Mouse (Mus musculus) limb, embryonic 10.5 days (tissue): ENCODE data around the gene Ccdc170. TPM values are rescaled to one million over a fixed set of nuclear protein-coding genes. Genes with fewer than 3 reads are reported as not detected.

Source experiments
- DNase-seq: peaks from one replicate; pipeline ENCODE4 v3.0.0-alpha.2; 2017; ENCODE audit warnings: low spot score
- H3K27ac ChIP-seq: fragments of 300-500 bp; sonication (generic); 2 replicates; pipeline ENCODE4 v1.5.1; 2016; ENCODE audit warnings: mild to moderate bottlenecking
- H3K27me3 ChIP-seq: fragments of 300-500 bp; sonication (generic); 2 replicates; pipeline ENCODE4 v1.6.1; 2016; ENCODE audit warnings: low read depth, mild to moderate bottlenecking; ENCODE audit not compliant: poor library complexity, severe bottlenecking
- H3K36me3 ChIP-seq: fragments of 300-500 bp; sonication (generic); 2 replicates; pipeline ENCODE4 v1.6.1; 2016; ENCODE audit warnings: mild to moderate bottlenecking, moderate library complexity
- H3K4me1 ChIP-seq: fragments of 300-500 bp; sonication (generic); 2 replicates; pipeline ENCODE4 v1.6.1; 2016
- H3K4me3 ChIP-seq: fragments of 300-500 bp; sonication (generic); 2 replicates; pipeline ENCODE4 v1.5.1; 2016; ENCODE audit warnings: mild to moderate bottlenecking, moderate library complexity
- H3K9me3 ChIP-seq: fragments of 300-500 bp; sonication (generic); replicated peaks from 2 replicates; pipeline ENCODE4 v1.6.1; 2016; ENCODE audit warnings: mild to moderate bottlenecking
- WGBS: fragments of 180-500 bp; shearing (Covaris S2); methylation state at CpG from one replicate; pipeline ENCODE4 v1.1.7; 2016; 5-methylcytosine and 5-hydroxymethylcytosine counted together
- polyA plus RNA-seq: library from polyadenylated mRNA; unstranded; fragments of >200 nt; fragmentation: Nextera tagmentation; extraction: Ambion mirVana; gene quantifications from 2 replicates; pipeline ENCODE4 v1.2.1, GENCODE M21; 2016

Gene Ccdc170
- polyA plus RNA-seq, 1 experiment from 2014 or later = 0.09 TPM

DNA sequence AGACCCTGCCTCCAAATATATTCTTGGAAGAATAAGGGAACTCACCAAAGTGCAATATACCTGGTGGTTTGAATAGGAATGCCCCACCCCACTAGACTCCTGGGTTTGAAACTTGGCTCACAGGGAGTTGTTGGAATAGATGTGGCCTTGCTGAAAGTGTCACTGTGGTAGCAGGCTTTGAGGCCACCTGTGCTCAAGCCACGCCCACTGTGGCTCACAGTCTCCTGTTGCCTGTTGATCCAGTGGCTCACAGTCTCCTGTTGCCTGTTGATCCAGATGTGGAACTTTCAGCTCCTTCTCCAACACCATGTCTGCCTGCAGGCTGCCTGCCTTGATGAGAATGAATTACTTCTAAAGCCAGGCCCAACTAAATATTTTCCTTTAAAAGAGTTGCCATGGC is 1.5 kb downstream of the Ccdc170 start:
- no peaks in the 10 kb centered on the region for H3K36me3 ChIP-seq
- DNase-seq = no peak
- WGBS = 91% methylated on average over 1 of the region's 1 CpGs
- no peaks in the 10 kb centered on the region for H3K9me3 ChIP-seq
- H3K27ac ChIP-seq = no peak overlapping the region
- H3K4me1 ChIP-seq = peaks cover 22% of the 10 kb centered on the region
- H3K27me3 ChIP-seq = no peaks in the 10 kb centered on the region
- H3K4me3 ChIP-seq = no peak overlapping the region

DNA sequence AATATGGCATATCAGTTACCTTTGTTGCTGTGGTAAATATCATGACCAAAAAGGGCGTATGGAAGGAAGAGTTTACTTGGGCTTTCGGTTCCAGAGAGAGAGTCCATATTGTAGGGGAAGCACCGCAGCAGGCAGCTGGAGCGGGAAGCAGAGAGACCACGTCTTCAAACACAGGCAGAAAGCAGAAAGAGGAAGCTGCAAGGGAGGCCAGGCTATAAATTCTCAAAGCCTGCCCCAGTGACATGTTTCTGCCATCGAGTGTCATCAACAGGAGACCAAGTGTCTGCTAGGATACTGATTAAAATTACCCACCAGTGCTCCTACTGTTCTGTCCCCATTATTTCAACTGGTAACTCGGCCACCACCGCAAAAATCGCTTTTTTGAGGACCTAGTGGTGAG is 2.7 kb downstream of the Ccdc170 start:
- H3K27me3 ChIP-seq = no peaks in the 10 kb centered on the region
- H3K27ac ChIP-seq = no peak overlapping the region
- H3K9me3 ChIP-seq = no peaks in the 10 kb centered on the region
- no peak for DNase-seq
- no peak overlapping the region for H3K4me3 ChIP-seq
- H3K4me1 ChIP-seq = peaks cover 22% of the 10 kb centered on the region
- WGBS = 73% methylated on average over 9 of the region's 9 CpGs
- no peaks in the 10 kb centered on the region for H3K36me3 ChIP-seq

DNA sequence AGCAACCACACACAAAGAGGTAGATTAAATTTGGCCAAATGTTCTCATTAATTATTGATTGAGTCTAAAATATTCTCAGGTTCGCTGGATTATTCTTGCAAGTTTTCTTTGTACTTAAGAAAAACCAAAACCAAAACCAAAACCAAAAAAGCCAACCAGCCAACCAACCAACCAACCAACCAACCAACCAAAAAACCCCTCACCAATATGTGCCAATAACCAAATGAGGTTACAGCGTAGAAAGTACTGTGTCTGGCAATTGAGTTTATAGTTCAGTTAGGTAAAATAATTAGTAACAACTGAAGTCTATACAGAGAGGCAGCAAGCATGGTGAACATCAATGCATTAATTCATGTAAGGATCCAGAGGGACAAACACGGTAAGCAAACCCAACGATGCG is 7.6 kb downstream of the Ccdc170 start:
- H3K9me3 ChIP-seq = no peaks in the 10 kb centered on the region
- no peaks in the 10 kb centered on the region for H3K4me1 ChIP-seq
- no peak overlapping the region for H3K4me3 ChIP-seq
- no peak for DNase-seq
- H3K27me3 ChIP-seq = no peaks in the 10 kb centered on the region
- no peaks in the 10 kb centered on the region for H3K36me3 ChIP-seq
- H3K27ac ChIP-seq = no peak overlapping the region
- 82% methylated on average over 5 of the region's 5 CpGs for WGBS

DNA sequence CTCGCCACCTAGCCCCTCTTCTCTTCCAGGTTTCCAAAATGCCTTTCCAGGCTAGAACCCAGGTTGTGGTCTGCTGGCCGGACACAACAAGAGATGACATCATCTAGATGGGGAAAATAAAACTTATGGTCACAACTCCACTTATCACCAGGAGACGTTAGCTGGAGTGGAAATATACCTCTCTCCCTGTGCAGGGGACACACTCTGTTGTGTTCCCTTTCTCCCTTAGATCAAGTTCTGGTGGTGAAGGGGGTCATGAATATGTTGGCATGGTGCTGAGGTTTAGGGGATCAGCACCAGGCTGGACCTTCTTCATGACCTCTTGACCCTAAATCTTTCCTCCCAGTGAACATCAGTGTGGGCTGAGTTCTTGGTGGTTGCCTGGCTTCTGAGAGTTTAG is 9.0 kb downstream of the Ccdc170 start:
- 65% methylated on average over 3 of the region's 3 CpGs for WGBS
- Histone ChIP-seq H3K9me3 (no peaks in the 10 kb centered on the region), H3K27ac (no peak overlapping the region), H3K4me1 (no peaks in the 10 kb centered on the region), H3K4me3 (no peak overlapping the region), H3K36me3 (no peaks in the 10 kb centered on the region), H3K27me3 (no peaks in the 10 kb centered on the region)
- DNase-seq = no peak

DNA sequence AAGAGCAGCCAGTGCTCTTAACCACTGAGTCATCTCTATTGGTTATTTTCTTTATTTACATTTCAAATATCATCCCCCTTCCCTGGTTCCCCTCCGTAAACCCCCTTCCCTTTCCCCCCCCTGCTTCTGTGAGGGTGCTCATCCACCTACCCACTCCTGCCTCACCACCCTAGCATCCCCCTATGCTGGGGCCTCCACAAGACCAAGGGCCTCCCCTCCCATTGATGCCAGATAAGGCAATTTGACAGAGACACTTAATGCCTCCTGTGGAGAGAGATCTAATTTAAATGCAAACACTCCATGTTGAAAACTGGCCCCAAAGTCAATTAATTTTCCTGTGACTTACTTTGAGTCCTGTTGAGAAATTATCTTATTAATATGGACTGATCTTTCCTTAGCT is 9.7 kb downstream of the Ccdc170 start:
- H3K27ac ChIP-seq = no peak overlapping the region
- DNase-seq = no peak
- 41% methylated on average over 1 of the region's 1 CpGs for WGBS
- H3K4me3 ChIP-seq = no peak overlapping the region
- H3K4me1 ChIP-seq = no peaks in the 10 kb centered on the region
- H3K9me3 ChIP-seq = no peaks in the 10 kb centered on the region
- H3K27me3 ChIP-seq = no peaks in the 10 kb centered on the region
- no peaks in the 10 kb centered on the region for H3K36me3 ChIP-seq

DNA sequence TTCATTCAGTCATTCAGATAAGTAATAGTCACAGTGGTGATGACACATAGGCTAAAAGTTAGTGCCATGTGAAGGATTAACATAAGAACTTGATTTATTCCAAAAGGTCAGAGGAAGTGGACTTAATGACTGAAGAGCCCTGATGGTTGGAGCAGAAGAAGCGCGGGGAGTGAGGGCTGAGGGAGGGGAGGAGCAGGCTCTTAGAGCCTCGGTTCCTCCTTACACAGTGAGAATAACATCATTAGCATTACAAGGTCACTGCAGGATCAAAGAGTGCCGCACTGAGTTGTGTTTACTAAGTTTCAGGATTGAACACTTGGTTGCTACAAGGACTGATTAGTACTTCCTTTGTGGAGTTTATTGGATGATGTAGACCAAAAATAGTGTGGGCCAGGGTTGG is 10.6 kb downstream of the Ccdc170 start:
- Histone ChIP-seq H3K36me3 (no peaks in the 10 kb centered on the region), H3K27me3 (no peaks in the 10 kb centered on the region), H3K4me3 (no peak overlapping the region), H3K9me3 (no peaks in the 10 kb centered on the region), H3K4me1 (no peaks in the 10 kb centered on the region), H3K27ac (no peak overlapping the region)
- 10% methylated on average over 4 of the region's 4 CpGs for WGBS
- DNase-seq = no peak

DNA sequence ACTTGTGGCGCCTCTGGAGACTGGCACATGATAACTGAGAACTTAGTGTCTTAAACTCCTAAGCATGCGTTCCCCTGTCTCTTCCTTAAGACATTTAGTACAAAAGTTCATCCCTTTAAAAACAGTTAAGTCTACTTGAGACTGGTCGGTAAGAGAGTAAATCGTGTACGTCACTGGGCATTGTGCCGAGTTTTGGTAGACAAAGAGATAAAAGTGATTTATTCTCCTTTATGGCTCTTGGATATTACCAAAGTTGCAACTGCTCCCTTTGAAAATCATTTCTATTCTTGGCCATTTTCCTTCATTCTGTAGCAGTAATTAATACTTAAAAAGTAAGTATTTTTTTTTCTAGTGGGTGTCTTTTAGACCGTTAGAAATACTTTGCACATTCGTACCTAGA is 20.9 kb downstream of the Ccdc170 start:
- no peaks in the 10 kb centered on the region for H3K36me3 ChIP-seq
- H3K27me3 ChIP-seq = no peaks in the 10 kb centered on the region

DNA sequence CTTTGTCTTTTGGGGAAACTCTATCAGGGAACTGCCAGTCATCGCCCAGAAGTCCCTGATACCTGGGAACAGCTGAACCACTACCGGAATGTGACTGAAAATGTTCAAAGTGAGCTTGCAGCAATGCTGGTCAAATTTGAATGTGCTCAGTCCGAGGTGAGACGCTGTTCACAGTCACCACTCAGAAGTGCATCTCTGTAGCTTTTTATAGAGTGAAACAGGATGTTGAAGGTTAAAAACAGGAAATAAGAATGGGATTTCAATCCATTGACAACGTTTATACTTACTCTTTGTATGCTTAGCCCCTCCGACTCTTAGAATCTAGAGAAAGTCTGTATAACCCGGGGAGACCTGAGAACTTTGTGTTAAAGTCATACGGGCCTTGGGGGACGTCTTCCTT is 30.4 kb downstream of the Ccdc170 start:
- no peak for DNase-seq
- no peaks in the 10 kb centered on the region for H3K27me3 ChIP-seq
- H3K36me3 ChIP-seq = no peaks in the 10 kb centered on the region
- no peak overlapping the region for H3K4me3 ChIP-seq
- H3K27ac ChIP-seq = no peak overlapping the region
- H3K4me1 ChIP-seq = no peaks in the 10 kb centered on the region
- H3K9me3 ChIP-seq = no peaks in the 10 kb centered on the region
- 87% methylated on average over 9 of the region's 9 CpGs for WGBS

More for the DNA sequence above, 20.9 kb downstream of the Ccdc170 start:
- Histone ChIP-seq H3K9me3 (no peaks in the 10 kb centered on the region), H3K4me3 (no peak overlapping the region), H3K27ac (no peak overlapping the region), H3K4me1 (no peaks in the 10 kb centered on the region)
- WGBS = 93% methylated on average over 8 of the region's 8 CpGs
- no peak for DNase-seq

DNA sequence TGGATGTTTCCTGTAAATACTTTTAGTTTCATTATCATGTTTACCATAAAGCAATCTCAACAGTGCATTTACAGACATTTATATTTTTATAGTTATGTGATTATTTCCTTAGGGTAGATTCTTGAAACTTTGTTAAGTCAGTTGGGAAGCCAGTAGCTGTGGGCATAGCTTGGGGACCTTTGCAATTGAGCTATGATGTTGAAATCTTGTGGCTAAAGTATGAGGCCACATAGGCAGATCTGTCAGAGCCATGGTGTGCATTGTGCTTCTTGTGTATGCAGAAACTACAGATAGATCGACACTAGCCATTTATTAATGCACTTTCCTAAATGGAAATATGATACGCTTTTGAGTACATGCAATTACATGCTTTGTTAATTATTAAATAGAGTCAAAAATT is 35.3 kb downstream of the Ccdc170 start:
- H3K36me3 ChIP-seq = no peaks in the 10 kb centered on the region
- no peaks in the 10 kb centered on the region for H3K4me1 ChIP-seq
- no peaks in the 10 kb centered on the region for H3K27me3 ChIP-seq
- no peaks in the 10 kb centered on the region for H3K9me3 ChIP-seq
- no peak overlapping the region for H3K27ac ChIP-seq
- DNase-seq = no peak
- WGBS = 92% methylated on average over 2 of the region's 2 CpGs
- no peak overlapping the region for H3K4me3 ChIP-seq

DNA sequence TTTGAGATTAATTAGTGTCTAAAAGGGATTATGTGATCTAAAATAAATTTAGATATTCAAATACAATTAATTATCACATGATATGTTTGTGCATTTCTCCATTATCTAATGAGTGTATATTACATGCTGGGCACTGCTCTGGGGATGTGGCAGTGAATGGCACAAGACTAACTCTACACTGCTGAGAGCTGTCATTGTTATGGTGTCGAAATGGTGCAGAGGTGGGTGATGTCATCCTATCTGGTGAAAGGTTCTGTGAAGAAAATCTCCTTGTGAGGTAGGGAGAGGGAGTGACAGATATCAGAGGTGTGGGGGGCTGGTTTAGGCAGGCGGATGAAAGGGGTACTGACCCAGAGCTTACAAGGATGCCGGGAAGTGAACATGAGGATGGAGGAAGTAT is 37.3 kb downstream of the Ccdc170 start:
- no peak overlapping the region for H3K27ac ChIP-seq
- H3K9me3 ChIP-seq = no peaks in the 10 kb centered on the region
- H3K27me3 ChIP-seq = no peaks in the 10 kb centered on the region
- no peaks in the 10 kb centered on the region for H3K4me1 ChIP-seq
- no peak for DNase-seq
- no peaks in the 10 kb centered on the region for H3K36me3 ChIP-seq
- no peak overlapping the region for H3K4me3 ChIP-seq
- 88% methylated on average over 3 of the region's 3 CpGs for WGBS

DNA sequence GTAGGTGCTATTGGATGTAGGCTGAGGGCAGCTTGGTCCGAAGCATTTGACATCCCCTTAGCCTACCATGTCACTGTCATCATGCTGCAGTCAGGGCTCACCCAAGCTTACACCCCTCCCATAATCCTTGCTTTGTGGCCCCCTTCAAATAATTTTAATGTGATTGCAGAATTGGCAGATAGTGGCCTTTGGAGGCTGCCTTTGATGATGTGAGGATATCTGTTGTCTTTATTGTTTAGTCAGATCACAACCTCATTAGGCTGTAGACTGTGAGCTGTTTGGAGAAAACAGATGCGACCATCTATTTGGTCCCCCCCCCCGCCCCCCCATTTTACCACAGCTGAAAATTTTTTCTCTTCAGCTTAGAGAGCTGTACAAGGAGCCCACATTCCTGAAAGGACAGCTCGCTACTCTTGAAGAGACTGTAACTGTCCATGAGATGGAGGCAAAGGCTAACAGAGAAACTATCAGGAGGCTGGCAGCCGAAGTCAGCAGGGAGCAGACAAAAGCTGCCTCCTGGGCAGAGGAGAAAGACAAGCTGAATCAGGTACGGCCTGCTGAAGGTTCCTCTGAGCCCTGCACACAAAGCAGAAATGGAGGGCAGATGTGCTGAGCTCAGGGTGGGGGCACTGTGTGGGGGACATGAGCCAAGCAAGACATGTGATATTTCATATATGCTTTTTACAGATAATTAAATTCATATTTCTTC is 38.2 kb downstream of the Ccdc170 start:
- H3K9me3 ChIP-seq = no peaks in the 10 kb centered on the region
- no peaks in the 10 kb centered on the region for H3K27me3 ChIP-seq
- no peak overlapping the region for H3K27ac ChIP-seq
- H3K4me1 ChIP-seq = no peaks in the 10 kb centered on the region
- no peak for DNase-seq
- H3K4me3 ChIP-seq = no peak overlapping the region
- no peaks in the 10 kb centered on the region for H3K36me3 ChIP-seq
- 67% methylated on average over 6 of the region's 6 CpGs for WGBS

DNA sequence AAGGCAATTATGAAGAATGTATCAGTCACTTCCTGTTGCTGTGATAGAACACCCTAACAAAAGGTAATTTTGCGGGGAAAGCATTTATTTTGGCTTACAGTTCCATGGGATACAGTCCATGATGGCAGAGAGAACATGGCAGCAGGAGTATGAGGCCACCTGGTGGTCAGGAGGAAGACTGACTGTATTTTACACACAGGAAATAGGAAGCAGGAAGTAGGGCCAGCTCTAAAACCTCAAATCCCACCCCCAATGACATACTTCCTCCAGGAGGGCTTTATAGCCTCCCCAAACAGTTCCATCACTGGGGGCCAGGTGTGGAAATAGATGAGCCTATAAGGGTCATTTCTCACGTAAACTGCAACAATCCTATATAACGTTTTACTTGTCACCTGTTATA is 39.8 kb downstream of the Ccdc170 start:
- Histone ChIP-seq H3K27me3 (no peaks in the 10 kb centered on the region), H3K9me3 (no peaks in the 10 kb centered on the region), H3K4me1 (no peaks in the 10 kb centered on the region), H3K4me3 (no peak overlapping the region), H3K36me3 (no peaks in the 10 kb centered on the region), H3K27ac (no peak overlapping the region)
- WGBS = 92% methylated on average over 3 of the region's 3 CpGs
- no peak for DNase-seq

DNA sequence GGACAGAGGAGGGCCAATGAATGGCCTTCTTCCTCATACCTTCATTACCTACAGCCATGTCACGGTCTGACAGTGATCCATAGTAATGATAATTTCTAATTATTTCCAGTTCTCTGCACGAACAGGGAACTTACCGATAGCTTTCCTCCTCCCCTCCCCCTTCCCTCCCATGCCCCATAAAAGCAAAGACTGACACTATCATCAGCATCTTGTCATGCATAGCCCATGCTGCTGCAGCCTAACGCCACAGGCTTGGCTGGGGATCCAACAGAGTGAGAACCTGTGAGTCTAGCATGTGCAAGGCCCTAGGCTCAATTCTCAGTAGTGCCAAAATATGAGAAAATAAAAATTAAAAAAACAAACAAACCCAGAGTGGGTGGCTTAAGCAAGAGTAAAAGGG is 40.8 kb downstream of the Ccdc170 start:
- DNase-seq = no peak
- Histone ChIP-seq H3K9me3 (no peaks in the 10 kb centered on the region), H3K27me3 (no peaks in the 10 kb centered on the region), H3K36me3 (no peaks in the 10 kb centered on the region), H3K4me1 (no peaks in the 10 kb centered on the region), H3K27ac (no peak overlapping the region), H3K4me3 (no peak overlapping the region)
- WGBS = 76% methylated on average over 4 of the region's 4 CpGs

DNA sequence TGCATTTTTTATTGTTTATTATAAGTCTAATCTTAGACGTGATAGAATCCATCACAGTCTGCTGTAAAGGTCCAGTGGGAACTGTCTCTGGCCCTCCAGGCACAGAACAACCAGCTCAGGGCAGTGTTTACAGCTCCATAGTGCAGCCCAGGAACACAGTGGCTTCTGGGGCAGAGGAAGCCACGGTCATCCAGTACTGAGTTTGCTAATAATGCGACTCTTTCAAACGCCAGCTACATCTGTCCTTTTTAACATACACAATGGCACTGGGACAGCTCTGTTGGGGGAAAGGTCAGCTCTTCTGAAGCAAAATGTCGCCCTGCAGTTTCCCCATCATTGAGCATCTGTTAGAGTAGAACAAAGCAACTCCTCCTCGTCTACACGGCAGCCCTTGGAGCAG is 45.7 kb downstream of the Ccdc170 start:
- 78% methylated on average over 7 of the region's 7 CpGs for WGBS
- no peaks in the 10 kb centered on the region for H3K36me3 ChIP-seq
- no peaks in the 10 kb centered on the region for H3K9me3 ChIP-seq
- H3K4me3 ChIP-seq = no peak overlapping the region
- no peaks in the 10 kb centered on the region for H3K4me1 ChIP-seq
- no peak for DNase-seq
- H3K27ac ChIP-seq = no peak overlapping the region
- no peaks in the 10 kb centered on the region for H3K27me3 ChIP-seq
